Mouse (Mus musculus): ENCODE data around the gene Avpr1b. TPM values are rescaled to one million over a fixed set of nuclear protein-coding genes. Genes with fewer than 3 reads are reported as not detected.

The Avpr1b gene
- total RNA-seq, 2 experiments from 2014 or later: 0.12 to 0.44 TPM

DNA sequence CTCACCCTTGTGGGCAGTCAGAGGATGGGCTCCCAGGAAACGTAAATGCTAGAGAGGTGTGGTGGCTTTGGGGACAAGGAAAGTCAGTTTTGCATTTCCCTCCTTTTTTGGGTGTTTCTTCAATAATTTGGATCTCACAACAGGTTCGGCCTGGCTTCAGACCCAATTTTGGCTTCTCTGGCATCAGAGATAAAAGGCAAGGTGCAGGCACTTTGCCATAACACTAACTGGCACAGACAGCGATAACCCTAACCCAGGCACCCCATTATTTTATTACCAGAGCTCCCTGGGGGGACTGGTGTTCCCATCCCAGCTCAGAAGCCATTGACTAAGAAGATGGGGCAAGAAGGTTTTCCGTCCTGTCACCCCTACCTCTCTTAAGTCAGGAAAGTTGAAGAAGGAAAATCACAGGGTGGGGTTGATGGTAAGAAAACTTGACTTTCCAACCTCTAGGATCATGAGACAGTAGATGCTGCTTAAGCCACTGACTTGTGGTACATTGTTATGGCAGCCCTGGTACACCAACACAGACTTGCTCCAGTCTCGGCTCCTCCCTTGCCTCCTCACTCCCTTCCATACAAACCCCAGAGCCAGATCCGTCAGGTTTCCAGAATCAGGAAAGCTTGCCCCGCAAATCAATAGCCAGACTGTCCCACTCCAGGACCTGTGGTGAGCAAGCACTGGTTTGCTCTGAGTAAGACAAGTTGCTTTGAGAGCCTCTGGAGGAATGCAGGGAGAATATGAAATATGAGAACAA lies 61.9 kb downstream of the Avpr1b start:
- DNase-seq (ENCODE audit: extremely low spot score in 1 of 2, low spot score in 1 of 2): no peak

Other genes with a start within 250 kb of the Avpr1b start
- 10 to 100 TPM; 71.6 to 92.4 TPM for gene Srgap2, start 71.9 kb upstream of the Avpr1b start, total RNA-seq (2021)
- 1 to 10 TPM; 1.2 to 1.8 TPM for gene Fam72a, start 71.3 kb upstream of the Avpr1b start, total RNA-seq (2021)
- not detected for gene Ctse, start 39.1 kb downstream of the Avpr1b start, total RNA-seq (2021)
- gene Rab7b, start 89.5 kb downstream of the Avpr1b start, total RNA-seq (2021): 1 to 10 TPM; 4.0 to 4.4 TPM
- under 1 TPM; 0.12 to 0.15 TPM for gene Slc26a9, start 144.8 kb downstream of the Avpr1b start, total RNA-seq (2021)
- gene Pm20d1, start 198.1 kb downstream of the Avpr1b start, total RNA-seq (2021): 1 to 10 TPM; 2.0 to 3.2 TPM
- 10 to 100 TPM; 61.5 to 66.5 TPM for gene Slc41a1, start 228.3 kb downstream of the Avpr1b start, total RNA-seq (2021)